Mouse (Mus musculus): Measurements from ENCODE around the gene Gfer. TPM values are rescaled to one million over a fixed set of nuclear protein-coding genes. Genes with fewer than 3 reads are reported as not detected.

Gfer gene
- total RNA-seq (2021), result 10 to 100 TPM; 18.6 to 19.2 TPM

- DNase-seq (ENCODE audit: extremely low spot score in 1 of 2, low spot score in 1 of 2), result peak; percentile 66 to 72
Measured at GRCm38 (mm10) chr17:24696011-24696697, at the start of gene Gfer, which contains the start of gene Noxo1. Gene Gfer (minus strand): TSS chr17:24696156. Gene Noxo1 (plus strand): TSS chr17:24696234.

GRCm38 (mm10) chr17:24744381-24744780 lies 48.4 kb upstream of the Gfer start:
- DNase-seq (ENCODE audit: extremely low spot score in 1 of 2, low spot score in 1 of 2), result no peak

GRCm38 (mm10) chr17:24743896-24744295 lies 47.9 kb upstream of the Gfer start:
- DNase-seq (ENCODE audit: extremely low spot score in 1 of 2, low spot score in 1 of 2), result no peak

- DNase-seq (ENCODE audit: extremely low spot score in 1 of 2, low spot score in 1 of 2), result no peak
Measured at GRCm38 (mm10) chr17:24742307-24742706, 46.4 kb upstream of the Gfer start.

- DNase-seq (ENCODE audit: extremely low spot score in 1 of 2, low spot score in 1 of 2), result no peak
Measured at GRCm38 (mm10) chr17:24739926-24740325, 44.0 kb upstream of the Gfer start.

GRCm38 (mm10) chr17:24738238-24738637 lies 42.3 kb upstream of the Gfer start:
- no peak for DNase-seq (ENCODE audit: extremely low spot score in 1 of 2, low spot score in 1 of 2)

GRCm38 (mm10) chr17:24737135-24737810 lies 41.3 kb upstream of the Gfer start:
- no peak for DNase-seq (ENCODE audit: extremely low spot score in 1 of 2, low spot score in 1 of 2)

- DNase-seq (ENCODE audit: extremely low spot score in 1 of 2, low spot score in 1 of 2), result peak; percentile 64 to 74
Measured at GRCm38 (mm10) chr17:24736330-24737051, 40.5 kb upstream of the Gfer start, which contains the start of gene Msrb1. Gene Msrb1 (plus strand): TSS chr17:24736642.

GRCm38 (mm10) chr17:24735446-24735845 lies 39.5 kb upstream of the Gfer start:
- no peak for DNase-seq (ENCODE audit: extremely low spot score in 1 of 2, low spot score in 1 of 2)

- no peak for DNase-seq (ENCODE audit: extremely low spot score in 1 of 2, low spot score in 1 of 2)
Measured at GRCm38 (mm10) chr17:24734513-24734912, 38.6 kb upstream of the Gfer start.

- DNase-seq (ENCODE audit: extremely low spot score in 1 of 2, low spot score in 1 of 2), result no peak
Measured at GRCm38 (mm10) chr17:24733434-24734050, 37.6 kb upstream of the Gfer start.

GRCm38 (mm10) chr17:24732233-24732935 lies 36.4 kb upstream of the Gfer start:
- DNase-seq (ENCODE audit: extremely low spot score in 1 of 2, low spot score in 1 of 2), result no peak

GRCm38 (mm10) chr17:24730787-24731186 lies 34.8 kb upstream of the Gfer start:
- no peak for DNase-seq (ENCODE audit: extremely low spot score in 1 of 2, low spot score in 1 of 2)

- DNase-seq (ENCODE audit: extremely low spot score in 1 of 2, low spot score in 1 of 2), result no peak
Measured at GRCm38 (mm10) chr17:24729067-24729466, 33.1 kb upstream of the Gfer start.

GRCm38 (mm10) chr17:24728184-24728583 lies 32.2 kb upstream of the Gfer start:
- DNase-seq (ENCODE audit: extremely low spot score in 1 of 2, low spot score in 1 of 2), result no peak

- no peak for DNase-seq (ENCODE audit: extremely low spot score in 1 of 2, low spot score in 1 of 2)
Measured at GRCm38 (mm10) chr17:24727618-24728017, 31.7 kb upstream of the Gfer start, which contains the start of gene Rpl3l. Gene Rpl3l (plus strand): TSS chr17:24727820.

- DNase-seq (ENCODE audit: extremely low spot score in 1 of 2, low spot score in 1 of 2), result no peak
Measured at GRCm38 (mm10) chr17:24725637-24726390, 29.9 kb upstream of the Gfer start.

- peak; percentile 96 to 99 for DNase-seq (ENCODE audit: extremely low spot score in 1 of 2, low spot score in 1 of 2)
Measured at GRCm38 (mm10) chr17:24724184-24724583, 28.2 kb upstream of the Gfer start, which contains the start of gene Ndufb10. Gene Ndufb10 (minus strand): TSS chr17:24724478.

GRCm38 (mm10) chr17:24723881-24724180 lies 27.9 kb upstream of the Gfer start:
- DNase-seq (ENCODE audit: extremely low spot score in 1 of 2, low spot score in 1 of 2), result no peak

All from layer of hippocampus, postnatal 25 days (tissue).